Mouse (Mus musculus) olfactory bulb, adult 2 months (tissue): ENCODE data around the gene Psmb4.

Experiments used
- CTCF ChIP-seq: fragments of 200-500 bp; IDR thresholded peaks from 2 replicates; pipeline ENCODE4 v1.5.1; 2012; ENCODE audit warnings: low read depth, mild to moderate bottlenecking, low read length, moderate library complexity; ENCODE audit not compliant: insufficient read depth
- POLR2A ChIP-seq: fragments of 200-500 bp; IDR thresholded peaks from 2 replicates; pipeline ENCODE4 v1.6.1; 2012; ENCODE audit warnings: mild to moderate bottlenecking, low read depth, low read length, moderate library complexity; ENCODE audit not compliant: insufficient read depth

GRCm38 (mm10) chr3:94881840-94882239 lies 4.9 kb downstream of the Psmb4 start:
- TF ChIP-seq CTCF = no peak
- no peak for TF ChIP-seq POLR2A
